In genomic region chr10:14056584-14057451, GRCm38 (mm10) we compare ENCODE assay signal across 8 mouse cellular contexts.
DNase-seq lines count a peak whose midpoint lies in the region; ATAC-seq and TF ChIP-seq lines count a peak whose summit lies in the region.

No protein-coding gene starts in this region.

- no peaks in the 10 kb centered on the region for H3K36me3 ChIP-seq in intestine, embryonic 14.5 days (ENCODE audit: control insufficient read depth, insufficient read depth, low read length)
- H3K36me3 ChIP-seq in intestine, postnatal 0 days (ENCODE audit: control insufficient read depth, insufficient read depth) = no peaks in the 10 kb centered on the region
- no peaks in the 10 kb centered on the region for H3K36me3 ChIP-seq in heart, embryonic 16.5 days (ENCODE audit: control insufficient read depth, insufficient read depth)

- 38% methylated on average over 8 of the region's 8 CpGs for WGBS in intestine, embryonic 14.5 days
- 60% methylated on average over 8 of the region's 8 CpGs for WGBS in intestine, postnatal 0 days
- WGBS in heart, embryonic 16.5 days = 42% methylated on average over 8 of the region's 8 CpGs

- ATAC-seq in intestine, embryonic 14.5 days (replicated peaks; ENCODE audit: low FRiP score, low TSS enrichment, low read depth) = peak; percentile 40; the same call in 1 of the 2 replicates
- ATAC-seq in intestine, postnatal 0 days = no peak
- ATAC-seq in heart, embryonic 16.5 days (replicated peaks; ENCODE audit: extremely low read depth, insufficient read depth, low FRiP score) = peak; percentile 87

- no peak for DNase-seq in intestine, embryonic 14.5 days (ENCODE audit: low spot score)
- peak; percentile 90 for DNase-seq in adrenal gland, postnatal 14 days
- peak; percentile 89 for DNase-seq in kidney, postnatal 10 days
- peak; percentile 59 for DNase-seq in naive thymus-derived CD4-positive, alpha-beta T cell, adult 2 months (ENCODE audit: low read depth)
- no peak for DNase-seq in B cell, adult 2 months

- H3K9ac ChIP-seq in intestine, embryonic 14.5 days (ENCODE audit: low read length) = no peak overlapping the region
- no peak overlapping the region for H3K9ac ChIP-seq in intestine, postnatal 0 days (ENCODE audit: low read depth, low read length)
- H3K9ac ChIP-seq in heart, embryonic 16.5 days (ENCODE audit: low read length) = no peak overlapping the region

- H3K9me3 ChIP-seq in intestine, embryonic 14.5 days (ENCODE audit: control insufficient read depth, low read length) = no peaks in the 10 kb centered on the region
- H3K9me3 ChIP-seq in intestine, postnatal 0 days (ENCODE audit: control insufficient read depth) = no peaks in the 10 kb centered on the region
- no peaks in the 10 kb centered on the region for H3K9me3 ChIP-seq in heart, embryonic 16.5 days (replicated peaks; ENCODE audit: control insufficient read depth, low read length)

- H3K27me3 ChIP-seq in intestine, embryonic 14.5 days (replicated peaks; ENCODE audit: control insufficient read depth, insufficient read depth, low read length) = no peaks in the 10 kb centered on the region
- no peaks in the 10 kb centered on the region for H3K27me3 ChIP-seq in intestine, postnatal 0 days (replicated peaks; ENCODE audit: control insufficient read depth, insufficient read depth, low read length)
- no peaks in the 10 kb centered on the region for H3K27me3 ChIP-seq in heart, embryonic 16.5 days (ENCODE audit: control insufficient read depth, insufficient read depth, low read length)

- H3K4me1 ChIP-seq in intestine, embryonic 14.5 days (replicated peaks; ENCODE audit: control insufficient read depth, insufficient read depth, low read length) = peaks cover 27% of the 10 kb centered on the region
- peaks cover 6% of the 10 kb centered on the region; the same call in 1 of the 2 replicates for H3K4me1 ChIP-seq in intestine, postnatal 0 days (replicated peaks; ENCODE audit: control insufficient read depth, insufficient read depth, low read length)
- H3K4me1 ChIP-seq in embryonic fibroblast, embryonic 13.5 days (ENCODE audit: control insufficient read depth, insufficient read depth, low read length) = peaks cover 10% of the 10 kb centered on the region; the same call in 1 of the 2 replicates
- peaks cover 34% of the 10 kb centered on the region for H3K4me1 ChIP-seq in heart, embryonic 16.5 days (ENCODE audit: control insufficient read depth, insufficient read depth, low read length)

- H3K4me3 ChIP-seq in intestine, embryonic 14.5 days (ENCODE audit: low read depth, low read length) = no peak overlapping the region
- H3K4me3 ChIP-seq in intestine, postnatal 0 days (ENCODE audit: low read depth, low read length) = no peak overlapping the region
- H3K4me3 ChIP-seq in embryonic fibroblast, embryonic 13.5 days (ENCODE audit: insufficient read depth, low read length) = no peak overlapping the region
- no peak overlapping the region for H3K4me3 ChIP-seq in heart, embryonic 16.5 days (ENCODE audit: low read length)

- no peak overlapping the region for H3K4me2 ChIP-seq in intestine, embryonic 14.5 days (ENCODE audit: low read length)
- H3K4me2 ChIP-seq in intestine, postnatal 0 days (replicated peaks; ENCODE audit: low read depth) = no peak overlapping the region
- H3K4me2 ChIP-seq in heart, embryonic 16.5 days (ENCODE audit: low read depth, low read length) = no peak overlapping the region

- peak overlapping the region; percentile 38; the same call in 1 of the 2 replicates for H3K27ac ChIP-seq in intestine, embryonic 14.5 days (ENCODE audit: low read depth)
- H3K27ac ChIP-seq in intestine, postnatal 0 days (ENCODE audit: low read depth, low read length) = no peak overlapping the region
- peak overlapping the region; percentile 70; the same call in 1 of the 2 replicates for H3K27ac ChIP-seq in embryonic fibroblast, embryonic 13.5 days (ENCODE audit: insufficient read depth, low read length)
- peak overlapping the region; percentile 72 for H3K27ac ChIP-seq in heart, embryonic 16.5 days (ENCODE audit: low read length)

- TF ChIP-seq CTCF in intestine, postnatal 0 days (IDR thresholded peaks at IDR 0.05; ENCODE audit: low read depth) = no peak
- TF ChIP-seq CTCF in embryonic fibroblast, embryonic 13.5 days (IDR thresholded peaks at IDR 0.05; ENCODE audit: borderline replicate concordance, insufficient read depth, low read length) = no peak

- TF ChIP-seq POLR2A in embryonic fibroblast, embryonic 13.5 days (IDR thresholded peaks at IDR 0.05; ENCODE audit: low read depth, low read length) = no peak

Comparison
In these comparisons a context has a peak if more than half of its experiments do, and no peak if none do; other contexts are left out.
1. DNase-seq: peak in adrenal gland, postnatal 14 days (single experiment), kidney, postnatal 10 days (single experiment) and naive thymus-derived CD4-positive, alpha-beta T cell, adult 2 months (single experiment); none in intestine, embryonic 14.5 days (single experiment) and B cell, adult 2 months (0 of 2).